Mouse (Mus musculus) neural tube, embryonic 11.5 days (tissue): ENCODE data around the gene Strip1. TPM values are rescaled to one million over a fixed set of nuclear protein-coding genes. Genes with fewer than 3 reads are reported as not detected.

Experiments
- ATAC-seq: fragments of 200-750 bp; cut with Nextera tagmentation; 2 replicates; pipeline ENCODE4 v1.8.0; 2017; ENCODE audit warnings: moderate number of reproducible peaks, mild to moderate bottlenecking, moderate TSS enrichment, moderate library complexity; ENCODE audit not compliant: insufficient read depth, low FRiP score, low TSS enrichment
- DNase-seq: peaks from one replicate; pipeline ENCODE4 v3.0.0-alpha.2; 2015; ENCODE audit warnings: low spot score
- H3K27ac ChIP-seq: fragments of 300-500 bp; sonication (generic); 2 replicates; pipeline ENCODE4 v1.5.1; 2014; ENCODE audit warnings: low read depth, mild to moderate bottlenecking, low read length
- H3K27me3 ChIP-seq: fragments of 300-500 bp; sonication (generic); 2 replicates; pipeline ENCODE4 v1.6.1; 2014; ENCODE audit warnings: mild to moderate bottlenecking, low read length, mixed read lengths; ENCODE audit not compliant: control insufficient read depth, insufficient read depth
- H3K36me3 ChIP-seq: fragments of 300-500 bp; sonication (generic); 2 replicates; pipeline ENCODE4 v1.6.1; 2014; ENCODE audit warnings: mild to moderate bottlenecking, low read length, moderate library complexity, mixed read lengths; ENCODE audit not compliant: control insufficient read depth, insufficient read depth
- H3K4me1 ChIP-seq: fragments of 300-500 bp; sonication (generic); 2 replicates; pipeline ENCODE4 v1.6.1; 2014; ENCODE audit warnings: low read length, mixed read lengths; ENCODE audit not compliant: control insufficient read depth, insufficient read depth
- H3K4me2 ChIP-seq: fragments of 300-500 bp; sonication (generic); 2 replicates; pipeline ENCODE4 v1.6.1; 2014; ENCODE audit warnings: low read depth, mild to moderate bottlenecking, moderate library complexity
- H3K4me3 ChIP-seq: fragments of 300-500 bp; sonication (generic); 2 replicates; pipeline ENCODE4 v1.5.1; 2014; ENCODE audit warnings: low read depth, low read length
- H3K9ac ChIP-seq: fragments of 300-500 bp; sonication (generic); 2 replicates; pipeline ENCODE4 v1.6.1; 2014; ENCODE audit warnings: mild to moderate bottlenecking, low read length
- H3K9me3 ChIP-seq: fragments of 300-500 bp; sonication (generic); 2 replicates; pipeline ENCODE4 v1.6.1; 2016; ENCODE audit warnings: low read length; ENCODE audit not compliant: control insufficient read depth
- WGBS: fragments of 180-500 bp; shearing (Covaris S2); extraction: QIAGEN DNeasy Blood & Tissue Kit; methylation state at CpG from one replicate; pipeline ENCODE4 v1.1.7; 2014; 5-methylcytosine and 5-hydroxymethylcytosine counted together
- polyA plus RNA-seq: library from polyadenylated mRNA; unstranded; fragments of >200 nt; fragmentation: Nextera tagmentation; extraction: Ambion mirVana; gene quantifications from 2 replicates; pipeline ENCODE4 v1.2.1, GENCODE M21; 2014

The Strip1 gene
- polyA plus RNA-seq, 1 experiment from 2014 or later: 108 TPM

GRCm38 (mm10) chr3:107593632-107594031 lies 37.9 kb downstream of the Strip1 start:
- WGBS: 9% methylated on average over 2 of the region's 2 CpGs
- Histone ChIP-seq H3K36me3 (no peaks in the 10 kb centered on the region), H3K4me2 (no peak overlapping the region), H3K9ac (no peak overlapping the region), H3K27ac (no peak overlapping the region), H3K4me3 (no peak overlapping the region), H3K4me1 (peaks cover 10% of the 10 kb centered on the region), H3K9me3 (no peaks in the 10 kb centered on the region), H3K27me3 (peaks cover 55% of the 10 kb centered on the region)
- no peak for DNase-seq
- ATAC-seq: no peak

- Histone ChIP-seq H3K27ac (no peak overlapping the region), H3K36me3 (no peaks in the 10 kb centered on the region), H3K4me2 (no peak overlapping the region), H3K27me3 (peaks cover 40% of the 10 kb centered on the region), H3K9me3 (no peaks in the 10 kb centered on the region), H3K9ac (no peak overlapping the region), H3K4me3 (no peak overlapping the region), H3K4me1 (peaks cover 10% of the 10 kb centered on the region)
- DNase-seq (no peak), ATAC-seq (no peak)
- WGBS: 69% methylated on average over 1 of the region's 1 CpGs
These were observed 39.9 kb downstream of the Strip1 start for GRCm38 (mm10) chr3:107591612-107592011.

GRCm38 (mm10) chr3:107586504-107586903 lies 45.0 kb downstream of the Strip1 start:
- ATAC-seq (no peak), DNase-seq (no peak)
- WGBS: 85% methylated on average over 6 of the region's 6 CpGs
- no peak overlapping the region for H3K4me3 ChIP-seq
- no peak overlapping the region for H3K27ac ChIP-seq
- no peak overlapping the region for H3K4me2 ChIP-seq
- H3K27me3 ChIP-seq: peaks cover 48% of the 10 kb centered on the region
- H3K4me1 ChIP-seq: 0 out of 2 replicates have a peak, but pooled peaks cover 3% of the 10 kb centered on the region
- H3K9me3 ChIP-seq: no peaks in the 10 kb centered on the region
- H3K9ac ChIP-seq: no peak overlapping the region
- H3K36me3 ChIP-seq: no peaks in the 10 kb centered on the region

GRCm38 (mm10) chr3:107583893-107584292 lies 47.6 kb downstream of the Strip1 start:
- no peak overlapping the region for H3K4me3 ChIP-seq
- peaks cover 68% of the 10 kb centered on the region for H3K27me3 ChIP-seq
- H3K9ac ChIP-seq: no peak overlapping the region
- H3K4me1 ChIP-seq: 0 out of 2 replicates have a peak, but pooled peaks cover 3% of the 10 kb centered on the region
- WGBS: 3% methylated on average over 1 of the region's 1 CpGs
- ATAC-seq (no peak), DNase-seq (no peak)
- no peaks in the 10 kb centered on the region for H3K36me3 ChIP-seq
- no peak overlapping the region for H3K27ac ChIP-seq
- no peak overlapping the region for H3K4me2 ChIP-seq
- no peaks in the 10 kb centered on the region for H3K9me3 ChIP-seq

GRCm38 (mm10) chr3:107582875-107583767 lies 48.4 kb downstream of the Strip1 start:
- Histone ChIP-seq H3K4me2 (peak overlapping the region; percentile 34), H3K36me3 (no peaks in the 10 kb centered on the region), H3K27me3 (peaks cover 68% of the 10 kb centered on the region), H3K4me3 (peak overlapping the region; percentile 26), H3K27ac (no peak overlapping the region), H3K9ac (no peak overlapping the region), H3K9me3 (no peaks in the 10 kb centered on the region), H3K4me1 (0 out of 2 replicates have a peak, but pooled peaks cover 3% of the 10 kb centered on the region)
- DNase-seq (peak; percentile 61), ATAC-seq (no peak)
- WGBS: under 1% methylated on average over 65 of the region's 65 CpGs

GRCm38 (mm10) chr3:107582130-107582874 lies 49.2 kb downstream of the Strip1 start:
- ATAC-seq (no peak), DNase-seq (no peak)
- WGBS: 2% methylated on average over 18 of the region's 18 CpGs
- Histone ChIP-seq H3K4me3 (peak overlapping the region; percentile 26), H3K27me3 (peaks cover 66% of the 10 kb centered on the region), H3K9me3 (no peaks in the 10 kb centered on the region), H3K4me1 (0 out of 2 replicates have a peak, but pooled peaks cover 3% of the 10 kb centered on the region), H3K36me3 (no peaks in the 10 kb centered on the region), H3K4me2 (peak overlapping the region; percentile 34), H3K27ac (no peak overlapping the region), H3K9ac (no peak overlapping the region)

GRCm38 (mm10) chr3:107581103-107582010 lies 50.1 kb downstream of the Strip1 start:
- 0 out of 2 replicates have a peak, but pooled peaks cover 3% of the 10 kb centered on the region for H3K4me1 ChIP-seq
- no peaks in the 10 kb centered on the region for H3K9me3 ChIP-seq
- H3K9ac ChIP-seq: no peak overlapping the region
- no peak overlapping the region for H3K4me3 ChIP-seq
- WGBS: 5% methylated on average over 15 of the region's 15 CpGs
- no peak for DNase-seq
- H3K27me3 ChIP-seq: peaks cover 64% of the 10 kb centered on the region
- no peak for ATAC-seq
- no peak overlapping the region for H3K27ac ChIP-seq
- no peaks in the 10 kb centered on the region for H3K36me3 ChIP-seq
- H3K4me2 ChIP-seq: no peak overlapping the region

GRCm38 (mm10) chr3:107579466-107579865 lies 52.0 kb downstream of the Strip1 start:
- Histone ChIP-seq H3K4me3 (no peak overlapping the region), H3K27ac (no peak overlapping the region), H3K4me1 (0 out of 2 replicates have a peak, but pooled peaks cover 3% of the 10 kb centered on the region), H3K36me3 (no peaks in the 10 kb centered on the region), H3K9ac (no peak overlapping the region), H3K27me3 (peaks cover 49% of the 10 kb centered on the region), H3K4me2 (no peak overlapping the region), H3K9me3 (no peaks in the 10 kb centered on the region)
- WGBS: 8% methylated on average over 4 of the region's 4 CpGs
- DNase-seq: peak; percentile 69
- peak; percentile 23; the same call in 1 of the 2 replicates for ATAC-seq
